Mouse (Mus musculus) midbrain, embryonic 10.5 days (tissue): ENCODE measurements around the gene Hist1h2bm. TPM values are rescaled to one million over a fixed set of nuclear protein-coding genes. Genes with fewer than 3 reads are reported as not detected.

Experiments used
- microRNA-seq: library from miRNA; unstranded; fragments of <30 nt; microRNA quantifications from one replicate; pipeline ENCODE4, GENCODE M21; 2017
- polyA plus RNA-seq: library from polyadenylated mRNA; unstranded; fragments of >200 nt; fragmentation: Nextera tagmentation; extraction: Ambion mirVana; gene quantifications from 2 replicates; pipeline ENCODE4 v1.2.1, GENCODE M21; 2016

Hist1h2bm gene
- polyA plus RNA-seq, 1 experiment from 2014 or later, result 5.2 TPM

Small RNA genes within 50 kb of the gene (microRNA-seq; reads per million reads assigned to microRNA genes)
- not detected for gene Gm44357
- gene Gm44367, result not detected
- 1.8 reads per million for gene Gm44454

Other genes starting within 250 kb of the Hist1h2bm start
- gene Zkscan4, start 243.1 kb upstream of the Hist1h2bm start, polyA plus RNA-seq, result 5.0 and 5.3 TPM in 2 replicates
- gene Gm10065, start 242.6 kb upstream of the Hist1h2bm start, polyA plus RNA-seq, result not detected in 2 replicates
- gene AK157302, start 226.8 kb upstream of the Hist1h2bm start, polyA plus RNA-seq, result 0.42 and 0.56 TPM in 2 replicates
- gene Gm11273, start 220.6 kb upstream of the Hist1h2bm start, polyA plus RNA-seq, result 4.6 and 5.1 TPM in 2 replicates
- gene Zkscan8, start 190.9 kb upstream of the Hist1h2bm start, polyA plus RNA-seq, result 5.3 and 7.1 TPM in 2 replicates
- 0.11 and 0.15 TPM in 2 replicates for gene Olfr1366, start 179.2 kb upstream of the Hist1h2bm start, polyA plus RNA-seq
- not detected in 2 replicates for gene Olfr1535, start 162.2 kb upstream of the Hist1h2bm start, polyA plus RNA-seq
- not detected in 2 replicates for gene Olfr1364, start 140.3 kb upstream of the Hist1h2bm start, polyA plus RNA-seq
- gene Olfr1362, start 108.0 kb upstream of the Hist1h2bm start, polyA plus RNA-seq, result not detected in 2 replicates
- gene Olfr11, start 79.5 kb upstream of the Hist1h2bm start, polyA plus RNA-seq, result not detected in 2 replicates
- gene Olfr1361, start 58.7 kb upstream of the Hist1h2bm start, polyA plus RNA-seq, result not detected in 2 replicates
- not detected in 2 replicates for gene Olfr1360, start 44.6 kb upstream of the Hist1h2bm start, polyA plus RNA-seq
- not detected in 2 replicates for gene Olfr1359, start 23.9 kb upstream of the Hist1h2bm start, polyA plus RNA-seq
- gene Hist1h2bl, start 5.9 kb upstream of the Hist1h2bm start, polyA plus RNA-seq, result 1.4 and 3.4 TPM in 2 replicates
- 12.2 and 21.8 TPM in 2 replicates for gene Hist1h2ai, start 5.6 kb upstream of the Hist1h2bm start, polyA plus RNA-seq
- gene Hist1h3h, start 4.4 kb upstream of the Hist1h2bm start, polyA plus RNA-seq, result 8.9 and 11.3 TPM in 2 replicates
- gene Hist1h4j, start 13.0 kb downstream of the Hist1h2bm start, polyA plus RNA-seq, result 1.0 and 1.2 TPM in 2 replicates
- 1.7 and 6.4 TPM in 2 replicates for gene Hist1h4k, start 28.5 kb downstream of the Hist1h2bm start, polyA plus RNA-seq
- 16.8 and 19.9 TPM in 2 replicates for gene Hist1h2ak, start 31.8 kb downstream of the Hist1h2bm start, polyA plus RNA-seq
- 0.55 and 2.6 TPM in 2 replicates for gene Hist1h2bn, start 32.1 kb downstream of the Hist1h2bm start, polyA plus RNA-seq
- gene Hist1h1b, start 58.6 kb downstream of the Hist1h2bm start, polyA plus RNA-seq, result 31.5 and 37.7 TPM in 2 replicates
- 114 and 126 TPM in 2 replicates for gene Hist1h3i, start 61.3 kb downstream of the Hist1h2bm start, polyA plus RNA-seq
- gene Hist1h2an, start 65.2 kb downstream of the Hist1h2bm start, polyA plus RNA-seq, result 11.7 and 15.4 TPM in 2 replicates
- gene Hist1h2bp, start 65.4 kb downstream of the Hist1h2bm start, polyA plus RNA-seq, result 3.9 and 4.2 TPM in 2 replicates
- 15.4 and 17.4 TPM in 2 replicates for gene Hist1h2bq, start 88.2 kb downstream of the Hist1h2bm start, polyA plus RNA-seq
- gene Hist1h2ao, start 88.4 kb downstream of the Hist1h2bm start, polyA plus RNA-seq, result 1.6 TPM in 1 of 2 replicates, not detected in the other
- gene Hist1h4m, start 89.7 kb downstream of the Hist1h2bm start, polyA plus RNA-seq, result not detected in 2 replicates
- gene Hist1h4n, start 110.2 kb downstream of the Hist1h2bm start, polyA plus RNA-seq, result 7.7 and 10.8 TPM in 2 replicates
- gene Hist1h2ap, start 111.5 kb downstream of the Hist1h2bm start, polyA plus RNA-seq, result 5,863 and 6,710 TPM in 2 replicates
- 15.6 and 19.0 TPM in 2 replicates for gene Hist1h2br, start 111.7 kb downstream of the Hist1h2bm start, polyA plus RNA-seq
- gene Zfp184, start 223.1 kb downstream of the Hist1h2bm start, polyA plus RNA-seq, result 23.8 and 24.8 TPM in 2 replicates